Mouse (Mus musculus) hindbrain, embryonic 10.5 days (tissue): Measurements from ENCODE around the gene Cops4. TPM values are rescaled to one million over a fixed set of nuclear protein-coding genes. Genes with fewer than 3 reads are reported as not detected.

ENCODE experiments used
- DNase-seq: peaks from one replicate; pipeline ENCODE4 v3.0.0-alpha.2; 2017; ENCODE audit warnings: low spot score
- H3K27ac ChIP-seq: fragments of 300-500 bp; sonication (generic); 2 replicates; pipeline ENCODE4 v1.5.1; 2016; ENCODE audit warnings: mild to moderate bottlenecking, moderate library complexity
- H3K27me3 ChIP-seq: fragments of 300-500 bp; sonication (generic); 2 replicates; pipeline ENCODE4 v1.6.1; 2016; ENCODE audit warnings: mild to moderate bottlenecking; ENCODE audit not compliant: poor library complexity, insufficient read depth, severe bottlenecking
- H3K36me3 ChIP-seq: fragments of 300-500 bp; sonication (generic); 2 replicates; pipeline ENCODE4 v1.6.1; 2016; ENCODE audit warnings: mild to moderate bottlenecking, moderate library complexity
- H3K4me1 ChIP-seq: fragments of 300-500 bp; sonication (generic); replicated peaks from 2 replicates; pipeline ENCODE4 v1.6.1; 2016; ENCODE audit warnings: mild to moderate bottlenecking
- H3K4me3 ChIP-seq: fragments of 300-500 bp; sonication (generic); 2 replicates; pipeline ENCODE4 v1.5.1; 2016; ENCODE audit warnings: mild to moderate bottlenecking, moderate library complexity
- H3K9me3 ChIP-seq: fragments of 300-500 bp; sonication (generic); 2 replicates; pipeline ENCODE4 v1.6.1; 2016; ENCODE audit warnings: mild to moderate bottlenecking, moderate library complexity
- WGBS: fragments of 180-500 bp; shearing (Covaris S2); methylation state at CpG from one replicate; pipeline ENCODE4 v1.1.7; 2016; 5-methylcytosine and 5-hydroxymethylcytosine counted together
- polyA plus RNA-seq: library from polyadenylated mRNA; unstranded; fragments of >200 nt; fragmentation: Nextera tagmentation; extraction: Ambion mirVana; gene quantifications from 2 replicates; pipeline ENCODE4 v1.2.1, GENCODE M21; 2016

Cops4 gene
- polyA plus RNA-seq, 1 experiment from 2014 or later: 224 TPM

GRCm38 (mm10) chr5:100587136-100587535 lies 69.0 kb downstream of the Cops4 start:
- no peak overlapping the region for H3K27ac ChIP-seq
- DNase-seq: no peak
- no peaks in the 10 kb centered on the region for H3K4me1 ChIP-seq
- H3K27me3 ChIP-seq: no peaks in the 10 kb centered on the region
- no peak overlapping the region for H3K4me3 ChIP-seq
- H3K36me3 ChIP-seq: no peaks in the 10 kb centered on the region
- WGBS: 92% methylated on average over 7 of the region's 7 CpGs
- no peaks in the 10 kb centered on the region for H3K9me3 ChIP-seq

DNA sequence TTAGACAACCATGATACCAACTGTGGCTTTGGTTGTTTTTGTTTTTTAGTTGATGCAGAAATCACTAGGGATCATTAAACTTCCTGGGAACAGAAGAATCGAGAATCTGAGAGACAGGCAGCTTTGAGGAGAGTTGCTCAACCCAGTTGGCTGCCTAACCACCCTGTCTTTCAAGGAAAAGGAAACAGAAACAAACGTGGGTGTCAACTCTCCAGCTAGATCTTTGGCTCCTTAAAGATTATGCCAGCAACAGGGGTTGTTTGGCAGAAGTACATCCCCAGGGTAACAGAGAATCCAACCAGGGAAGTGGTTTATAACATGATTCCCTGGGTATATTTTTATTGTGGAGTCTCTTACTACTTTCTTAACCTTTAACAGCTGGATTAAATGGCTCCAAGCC lies 69.5 kb downstream of the Cops4 start:
- WGBS: 60% methylated on average over 2 of the region's 2 CpGs
- Histone ChIP-seq H3K27ac (no peak overlapping the region), H3K36me3 (no peaks in the 10 kb centered on the region), H3K4me3 (no peak overlapping the region), H3K27me3 (no peaks in the 10 kb centered on the region), H3K9me3 (no peaks in the 10 kb centered on the region), H3K4me1 (no peaks in the 10 kb centered on the region)
- DNase-seq: no peak

GRCm38 (mm10) chr5:100590505-100590904 lies 72.4 kb downstream of the Cops4 start:
- 0 out of 2 replicates have a peak, but pooled peaks cover 13% of the 10 kb centered on the region for H3K9me3 ChIP-seq
- no peak overlapping the region for H3K27ac ChIP-seq
- DNase-seq: no peak
- H3K27me3 ChIP-seq: no peaks in the 10 kb centered on the region
- 93% methylated on average over 5 of the region's 5 CpGs for WGBS
- H3K4me1 ChIP-seq: no peaks in the 10 kb centered on the region
- H3K36me3 ChIP-seq: no peaks in the 10 kb centered on the region
- no peak overlapping the region for H3K4me3 ChIP-seq

GRCm38 (mm10) chr5:100594803-100595467 lies 76.8 kb downstream of the Cops4 start:
- Histone ChIP-seq H3K27me3 (no peaks in the 10 kb centered on the region), H3K4me3 (no peak overlapping the region), H3K4me1 (no peaks in the 10 kb centered on the region), H3K36me3 (no peaks in the 10 kb centered on the region), H3K9me3 (0 out of 2 replicates have a peak, but pooled peaks cover 13% of the 10 kb centered on the region), H3K27ac (no peak overlapping the region)
- no peak for DNase-seq
- 85% methylated on average over 13 of the region's 13 CpGs for WGBS

GRCm38 (mm10) chr5:100595999-100596398 lies 77.9 kb downstream of the Cops4 start:
- no peaks in the 10 kb centered on the region for H3K27me3 ChIP-seq
- H3K4me1 ChIP-seq: no peaks in the 10 kb centered on the region
- H3K27ac ChIP-seq: no peak overlapping the region
- 0 out of 2 replicates have a peak, but pooled peaks cover 13% of the 10 kb centered on the region for H3K9me3 ChIP-seq
- no peaks in the 10 kb centered on the region for H3K36me3 ChIP-seq
- WGBS: 91% methylated on average over 6 of the region's 6 CpGs
- no peak overlapping the region for H3K4me3 ChIP-seq
- no peak for DNase-seq

Other genes with a start within 250 kb of the Cops4 start
- gene Sec31a, start 102.1 kb upstream of the Cops4 start, polyA plus RNA-seq: 108 and 114 TPM in 2 replicates
- 13.0 and 15.5 TPM in 2 replicates for gene Lin54, start 17.7 kb upstream of the Cops4 start, polyA plus RNA-seq
- gene Plac8, start 53.9 kb downstream of the Cops4 start, polyA plus RNA-seq: 4.8 and 6.7 TPM in 2 replicates
- 49.6 and 56.0 TPM in 2 replicates for gene Coq2, start 156.8 kb downstream of the Cops4 start, polyA plus RNA-seq
- gene Hpse, start 201.4 kb downstream of the Cops4 start, polyA plus RNA-seq: 1.6 and 2.3 TPM in 2 replicates